Mouse (Mus musculus) layer of hippocampus, postnatal 10 days (tissue): Measurements from ENCODE around the gene Crtc1. TPM values are rescaled to one million over a fixed set of nuclear protein-coding genes. Genes with fewer than 3 reads are reported as not detected.

Experiments used
- DNase-seq, 2 experiments: peaks; one replicate each; pipeline ENCODE4 v3.0.0; 2021; ENCODE audit warnings: low spot score in 2 of 2
- long read RNA-seq: library from polyadenylated mRNA; stranded (forward); transcript quantifications from one replicate; pipeline ENCODE4 v2.0.0, GENCODE M21; 2023
- total RNA-seq, 2 experiments: library from RNA; stranded (reverse); gene quantifications; 2 replicates each; pipeline ENCODE4 v1.2.3; 2021

Crtc1 gene
- 100 to 1,000 TPM; 103 to 114 TPM for total RNA-seq
- long read RNA-seq, full-length matches to known transcripts: 12 of 93 reads
- long read RNA-seq, partial matches to known transcripts: 5 of 93 reads
- long read RNA-seq, other reads (novel, unspliced or antisense): 76 of 93 reads

- peak; percentile 97 to 98 for DNase-seq
Measured at GRCm38 (mm10) chr8:70439055-70439847, at the start of gene Crtc1. TSS of gene Crtc1 (minus strand) at chr8:70439579.

GRCm38 (mm10) chr8:70488931-70489470 lies 49.6 kb upstream of the Crtc1 start:
- DNase-seq: no peak

- no peak for DNase-seq
Measured at GRCm38 (mm10) chr8:70487993-70488796, 48.8 kb upstream of the Crtc1 start.

GRCm38 (mm10) chr8:70486941-70487520 lies 47.7 kb upstream of the Crtc1 start, which contains the start of gene Tmem59l:
TSS of gene Tmem59l (minus strand) at chr8:70487358.
- no peak for DNase-seq

- no peak for DNase-seq
Measured at GRCm38 (mm10) chr8:70486191-70486681, 46.9 kb upstream of the Crtc1 start.

- no peak for DNase-seq
Measured at GRCm38 (mm10) chr8:70482943-70483342, 43.6 kb upstream of the Crtc1 start.

GRCm38 (mm10) chr8:70481908-70482307 lies 42.5 kb upstream of the Crtc1 start:
- DNase-seq: no peak

- no peak for DNase-seq
Measured at GRCm38 (mm10) chr8:70477269-70477982, 38.0 kb upstream of the Crtc1 start.

GRCm38 (mm10) chr8:70476333-70477268 lies 37.2 kb upstream of the Crtc1 start, which contains the start of gene Klhl26:
TSS of gene Klhl26 (minus strand) at chr8:70476968.
- DNase-seq: peak; percentile 91 to 94

GRCm38 (mm10) chr8:70471856-70472255 lies 32.5 kb upstream of the Crtc1 start:
- no peak for DNase-seq

- no peak for DNase-seq
Measured at GRCm38 (mm10) chr8:70469938-70470337, 30.6 kb upstream of the Crtc1 start.

- no peak for DNase-seq
Measured at GRCm38 (mm10) chr8:70469295-70469916, 30.0 kb upstream of the Crtc1 start.

- DNase-seq: no peak
Measured at GRCm38 (mm10) chr8:70468733-70469132, 29.4 kb upstream of the Crtc1 start.

GRCm38 (mm10) chr8:70467907-70468306 lies 28.5 kb upstream of the Crtc1 start:
- DNase-seq: no peak

GRCm38 (mm10) chr8:70467229-70467725 lies 27.9 kb upstream of the Crtc1 start:
- no peak for DNase-seq

- no peak for DNase-seq
Measured at GRCm38 (mm10) chr8:70466771-70467170, 27.4 kb upstream of the Crtc1 start.

GRCm38 (mm10) chr8:70466305-70466704 lies 26.9 kb upstream of the Crtc1 start:
- no peak for DNase-seq

GRCm38 (mm10) chr8:70465701-70466100 lies 26.3 kb upstream of the Crtc1 start:
- DNase-seq: no peak

GRCm38 (mm10) chr8:70464162-70464561 lies 24.8 kb upstream of the Crtc1 start:
- DNase-seq: no peak
